Mouse (Mus musculus) forebrain, embryonic 14.5 days (tissue): Measurements from ENCODE around the gene Hecw2. TPM values are rescaled to one million over a fixed set of nuclear protein-coding genes. Genes with fewer than 3 reads are reported as not detected.
A peak's percentile ranks its signal among the peaks of the same experiment; 100 is the strongest.

Source experiments
- ATAC-seq: fragments of 200-750 bp; cut with Nextera tagmentation; 2 replicates; pipeline ENCODE4 v1.8.0; 2017; ENCODE audit warnings: mild to moderate bottlenecking, moderate library complexity
- DNase-seq: peaks from one replicate; pipeline ENCODE4 v3.0.0-alpha.2; 2015; ENCODE audit warnings: low spot score
- H3K27ac ChIP-seq: fragments of 300-500 bp; sonication (generic); 2 replicates; pipeline ENCODE4 v1.5.1; 2014; ENCODE audit warnings: low read depth, mild to moderate bottlenecking, control low read depth, low read length, moderate library complexity
- H3K27me3 ChIP-seq: fragments of 300-500 bp; sonication (generic); replicated peaks from 2 replicates; pipeline ENCODE4 v1.6.1; 2014; ENCODE audit warnings: low read length, control low read depth, mixed read lengths; ENCODE audit not compliant: control insufficient read depth, insufficient read depth
- H3K36me3 ChIP-seq: fragments of 300-500 bp; sonication (generic); 2 replicates; pipeline ENCODE4 v1.6.1; 2014; ENCODE audit warnings: low read length, control low read depth; ENCODE audit not compliant: control insufficient read depth, insufficient read depth
- H3K4me1 ChIP-seq: fragments of 300-500 bp; sonication (generic); 2 replicates; pipeline ENCODE4 v1.6.1; 2014; ENCODE audit warnings: antibody characterized with exemption, low read length, control low read depth; ENCODE audit not compliant: control insufficient read depth, insufficient read depth
- H3K4me2 ChIP-seq: fragments of 300-500 bp; sonication (generic); 2 replicates; pipeline ENCODE4 v1.6.1; 2014; ENCODE audit warnings: mild to moderate bottlenecking, control low read depth, low read length
- H3K4me3 ChIP-seq: fragments of 300-500 bp; sonication (generic); 2 replicates; pipeline ENCODE4 v1.5.1; 2014; ENCODE audit warnings: low read depth, low read length, control low read depth
- H3K9ac ChIP-seq: fragments of 300-500 bp; sonication (generic); 2 replicates; pipeline ENCODE4 v1.6.1; 2014; ENCODE audit warnings: mild to moderate bottlenecking, low read length, control low read depth, moderate library complexity
- H3K9me3 ChIP-seq: fragments of 300-500 bp; sonication (generic); replicated peaks from 2 replicates; pipeline ENCODE4 v1.6.1; 2016; ENCODE audit warnings: low read length, control low read depth, mixed read lengths; ENCODE audit not compliant: control insufficient read depth
- WGBS: fragments of 180-500 bp; shearing (Covaris S2); extraction: QIAGEN DNeasy Blood & Tissue Kit; methylation state at CpG from one replicate; pipeline ENCODE4 v1.1.7; 2014; 5-methylcytosine and 5-hydroxymethylcytosine counted together
- polyA plus RNA-seq: library from polyadenylated mRNA; unstranded; fragments of >200 nt; fragmentation: Nextera tagmentation; extraction: Ambion mirVana; gene quantifications from 2 replicates; pipeline ENCODE4 v1.2.1, GENCODE M21; 2014

The Hecw2 gene
- polyA plus RNA-seq, 1 experiment from 2014 or later = 1.7 TPM

GRCm38 (mm10) chr1:53906175-53906574 is 288.8 kb downstream of the Hecw2 start:
- DNase-seq (no peak), ATAC-seq (no peak)
- Histone ChIP-seq H3K4me3 (no peak overlapping the region), H3K9me3 (no peaks in the 10 kb centered on the region), H3K4me1 (no peaks in the 10 kb centered on the region), H3K36me3 (no peaks in the 10 kb centered on the region), H3K9ac (no peak overlapping the region), H3K27me3 (no peaks in the 10 kb centered on the region), H3K27ac (no peak overlapping the region), H3K4me2 (no peak overlapping the region)
- 82% methylated on average over 3 of the region's 3 CpGs for WGBS

- H3K9ac ChIP-seq = no peak overlapping the region
- H3K4me3 ChIP-seq = no peak overlapping the region
- H3K4me1 ChIP-seq = no peaks in the 10 kb centered on the region
- H3K4me2 ChIP-seq = no peak overlapping the region
- 87% methylated on average over 2 of the region's 2 CpGs for WGBS
- no peaks in the 10 kb centered on the region for H3K36me3 ChIP-seq
- no peaks in the 10 kb centered on the region for H3K9me3 ChIP-seq
- no peak for ATAC-seq
- no peak overlapping the region for H3K27ac ChIP-seq
- no peaks in the 10 kb centered on the region for H3K27me3 ChIP-seq
- DNase-seq = no peak
Measured at GRCm38 (mm10) chr1:53900416-53900815, 294.6 kb downstream of the Hecw2 start.

DNA sequence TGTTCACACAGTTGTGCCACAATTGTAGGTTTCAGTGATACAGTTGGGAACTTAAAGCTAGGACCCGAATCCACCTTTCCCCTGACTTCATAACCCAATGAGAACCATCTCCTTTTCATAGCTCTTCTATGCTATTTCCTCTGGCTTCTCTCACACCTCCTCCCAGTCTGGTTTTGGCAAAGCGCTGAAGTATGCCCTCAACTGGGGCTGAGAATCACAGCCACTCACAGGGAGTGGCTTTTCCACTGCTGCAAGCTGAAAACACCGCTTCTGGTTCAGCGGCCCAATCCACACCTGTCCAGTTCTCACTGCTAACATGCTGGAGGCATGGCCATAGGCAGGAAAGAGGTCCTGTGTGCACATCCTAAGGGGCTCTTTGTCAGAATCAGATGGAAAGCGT is 300.7 kb downstream of the Hecw2 start:
- H3K9ac ChIP-seq = no peak overlapping the region
- no peak for ATAC-seq
- H3K27ac ChIP-seq = no peak overlapping the region
- H3K4me2 ChIP-seq = no peak overlapping the region
- DNase-seq = no peak
- H3K27me3 ChIP-seq = no peaks in the 10 kb centered on the region
- no peaks in the 10 kb centered on the region for H3K9me3 ChIP-seq
- 91% methylated on average over 5 of the region's 5 CpGs for WGBS
- H3K4me1 ChIP-seq = no peaks in the 10 kb centered on the region
- no peaks in the 10 kb centered on the region for H3K36me3 ChIP-seq
- no peak overlapping the region for H3K4me3 ChIP-seq

- no peaks in the 10 kb centered on the region for H3K27me3 ChIP-seq
- DNase-seq (peak; percentile 17), ATAC-seq (no peak)
- H3K9me3 ChIP-seq = no peaks in the 10 kb centered on the region
- WGBS = 42% methylated on average over 3 of the region's 3 CpGs
- no peak overlapping the region for H3K4me3 ChIP-seq
- no peak overlapping the region for H3K27ac ChIP-seq
- H3K9ac ChIP-seq = no peak overlapping the region
- H3K4me2 ChIP-seq = no peak overlapping the region
- H3K4me1 ChIP-seq = no peaks in the 10 kb centered on the region
- H3K36me3 ChIP-seq = no peaks in the 10 kb centered on the region
Measured at GRCm38 (mm10) chr1:53890380-53890779, 304.6 kb downstream of the Hecw2 start.

GRCm38 (mm10) chr1:53889806-53890205 is 305.2 kb downstream of the Hecw2 start:
- no peaks in the 10 kb centered on the region for H3K9me3 ChIP-seq
- WGBS = 92% methylated on average over 3 of the region's 3 CpGs
- H3K27ac ChIP-seq = no peak overlapping the region
- no peak for ATAC-seq
- DNase-seq = no peak
- H3K4me1 ChIP-seq = no peaks in the 10 kb centered on the region
- H3K4me2 ChIP-seq = no peak overlapping the region
- H3K36me3 ChIP-seq = no peaks in the 10 kb centered on the region
- no peaks in the 10 kb centered on the region for H3K27me3 ChIP-seq
- no peak overlapping the region for H3K4me3 ChIP-seq
- H3K9ac ChIP-seq = no peak overlapping the region

DNA sequence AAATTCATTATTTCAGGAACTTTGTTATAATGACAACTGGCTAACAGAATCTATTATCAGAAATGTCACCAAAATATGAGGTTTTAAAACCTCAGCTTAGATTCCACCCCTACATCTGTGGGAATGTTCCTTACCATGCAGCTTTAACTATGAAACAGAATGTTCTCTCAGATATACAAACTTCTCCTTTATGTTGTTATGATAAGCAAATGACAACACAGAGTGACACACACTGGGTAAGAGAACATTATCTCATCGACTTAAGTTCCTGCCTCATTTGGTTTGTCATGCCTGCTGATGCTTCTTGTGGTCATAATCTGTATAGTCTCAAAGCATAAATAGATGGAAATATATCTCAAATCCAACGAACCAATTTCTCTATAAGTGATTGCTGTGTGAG is 312.5 kb downstream of the Hecw2 start:
- Histone ChIP-seq H3K4me2 (no peak overlapping the region), H3K9me3 (no peaks in the 10 kb centered on the region), H3K4me3 (no peak overlapping the region), H3K27me3 (no peaks in the 10 kb centered on the region), H3K36me3 (no peaks in the 10 kb centered on the region), H3K27ac (no peak overlapping the region), H3K4me1 (no peaks in the 10 kb centered on the region), H3K9ac (no peak overlapping the region)
- no peak for ATAC-seq
- no peak for DNase-seq
- WGBS = 73% methylated on average over 2 of the region's 2 CpGs

DNA sequence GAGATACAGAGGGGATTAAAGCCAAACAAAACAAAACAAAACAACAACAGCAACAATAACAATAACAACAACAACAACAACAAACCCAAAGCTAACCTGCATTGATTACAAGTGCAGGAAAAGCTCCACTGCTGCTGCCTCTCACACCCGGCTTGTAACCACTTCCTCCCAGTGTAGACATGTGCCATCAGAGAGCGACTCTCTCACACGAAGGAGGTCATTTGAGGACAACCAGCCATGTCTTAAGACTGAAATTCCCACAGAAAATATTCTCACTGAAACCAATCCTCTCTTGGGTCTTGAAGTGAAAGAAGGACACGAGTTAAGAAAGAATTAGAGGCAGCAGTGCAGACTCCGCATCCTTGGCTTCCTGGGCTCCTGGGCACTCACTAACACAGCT is 319.0 kb downstream of the Hecw2 start:
- Histone ChIP-seq H3K9ac (no peak overlapping the region), H3K27me3 (no peaks in the 10 kb centered on the region), H3K4me2 (no peak overlapping the region), H3K9me3 (no peaks in the 10 kb centered on the region), H3K4me1 (no peaks in the 10 kb centered on the region), H3K4me3 (no peak overlapping the region), H3K27ac (no peak overlapping the region), H3K36me3 (no peaks in the 10 kb centered on the region)
- ATAC-seq = no peak
- WGBS = 89% methylated on average over 5 of the region's 5 CpGs
- no peak for DNase-seq

GRCm38 (mm10) chr1:53867316-53867715 is 327.7 kb downstream of the Hecw2 start:
- 69% methylated on average over 2 of the region's 2 CpGs for WGBS
- no peak for ATAC-seq
- H3K27me3 ChIP-seq = no peaks in the 10 kb centered on the region

GRCm38 (mm10) chr1:53866374-53866902 is 328.5 kb downstream of the Hecw2 start:
- ATAC-seq (no peak), DNase-seq (no peak)
- Histone ChIP-seq H3K27ac (no peak overlapping the region), H3K36me3 (no peaks in the 10 kb centered on the region), H3K27me3 (no peaks in the 10 kb centered on the region), H3K4me3 (no peak overlapping the region), H3K4me2 (no peak overlapping the region), H3K4me1 (no peaks in the 10 kb centered on the region), H3K9me3 (no peaks in the 10 kb centered on the region), H3K9ac (no peak overlapping the region)
- 11% methylated on average over 3 of the region's 3 CpGs for WGBS

More at GRCm38 (mm10) chr1:53867316-53867715, 327.7 kb downstream of the Hecw2 start:
- H3K36me3 ChIP-seq = no peaks in the 10 kb centered on the region
- no peak for DNase-seq
- H3K4me3 ChIP-seq = no peak overlapping the region
- no peak overlapping the region for H3K9ac ChIP-seq
- H3K9me3 ChIP-seq = no peaks in the 10 kb centered on the region
- no peak overlapping the region for H3K4me2 ChIP-seq
- H3K27ac ChIP-seq = no peak overlapping the region
- no peaks in the 10 kb centered on the region for H3K4me1 ChIP-seq
